Mouse (Mus musculus) ES-Bruce4 (cell line): ENCODE data around the gene Stmn1.
A peak's percentile ranks its signal among the peaks of the same experiment; 100 is the strongest.

Source experiments
- CTCF ChIP-seq: IDR thresholded peaks from one replicate; pipeline ENCODE4 v1.8.1; 2011; ENCODE audit warnings: low read depth, low read length
- POLR2A ChIP-seq: IDR thresholded peaks from one replicate; pipeline ENCODE4 v1.8.1; 2011; ENCODE audit warnings: low read length; ENCODE audit not compliant: insufficient read depth

- TF ChIP-seq CTCF (no peak), POLR2A (peak; percentile 95)
These were observed at the start of gene Stmn1 for GRCm38 (mm10) chr4:134468215-134468575.
